Mouse (Mus musculus) forebrain, postnatal 0 days (tissue): ENCODE measurements around the gene Btd. TPM values are rescaled to one million over a fixed set of nuclear protein-coding genes. Genes with fewer than 3 reads are reported as not detected.

Source experiments
- ATAC-seq: fragments of 200-750 bp; cut with Nextera tagmentation; 2 replicates; pipeline ENCODE4 v1.8.0; 2017; ENCODE audit warnings: mild to moderate bottlenecking, moderate library complexity
- DNase-seq: peaks from one replicate; pipeline ENCODE4 v3.0.0-alpha.2; 2015
- H3K27ac ChIP-seq: fragments of 300-500 bp; sonication (generic); 2 replicates; pipeline ENCODE4 v1.5.1; 2014; ENCODE audit warnings: low read depth, mild to moderate bottlenecking, antibody characterized with exemption, low read length, moderate library complexity, mixed read lengths
- H3K27me3 ChIP-seq: fragments of 300-500 bp; sonication (generic); 2 replicates; pipeline ENCODE4 v1.6.1; 2014; ENCODE audit warnings: mild to moderate bottlenecking, low read length, mixed read lengths; ENCODE audit not compliant: insufficient read depth
- H3K36me3 ChIP-seq: fragments of 300-500 bp; sonication (generic); 2 replicates; pipeline ENCODE4 v1.6.1; 2014; ENCODE audit warnings: mild to moderate bottlenecking, moderate library complexity; ENCODE audit not compliant: insufficient read depth
- H3K4me1 ChIP-seq: fragments of 300-500 bp; sonication (generic); 2 replicates; pipeline ENCODE4 v1.6.1; 2014; ENCODE audit warnings: antibody characterized with exemption; ENCODE audit not compliant: insufficient read depth
- H3K4me2 ChIP-seq: fragments of 300-500 bp; sonication (generic); 2 replicates; pipeline ENCODE4 v1.6.1; 2014; ENCODE audit warnings: low read depth, mild to moderate bottlenecking, moderate library complexity
- H3K4me3 ChIP-seq: fragments of 300-500 bp; sonication (generic); 2 replicates; pipeline ENCODE4 v1.5.1; 2014; ENCODE audit warnings: low read depth, low read length, mixed read lengths
- H3K9ac ChIP-seq: fragments of 300-500 bp; sonication (generic); 2 replicates; pipeline ENCODE4 v1.6.1; 2014; ENCODE audit warnings: mild to moderate bottlenecking
- H3K9me3 ChIP-seq: fragments of 300-500 bp; sonication (generic); 2 replicates; pipeline ENCODE4 v1.6.1; 2016; ENCODE audit warnings: low read length
- CTCF ChIP-seq: sonication (generic); IDR thresholded peaks from 2 replicates; pipeline ENCODE4 v1.5.1; 2016; ENCODE audit warnings: antibody characterized with exemption, control low read depth, low read depth
- WGBS: fragments of 180-500 bp; shearing (Covaris S2); extraction: QIAGEN DNeasy Blood & Tissue Kit; methylation state at CpG from one replicate; pipeline ENCODE4 v1.1.7; 2014; 5-methylcytosine and 5-hydroxymethylcytosine counted together
- polyA plus RNA-seq: library from polyadenylated mRNA; unstranded; fragments of >200 nt; fragmentation: Nextera tagmentation; extraction: Ambion mirVana; gene quantifications from 2 replicates; pipeline ENCODE4 v1.2.1, GENCODE M21; 2015
- total RNA-seq: library from RNA; depleted of rRNA; stranded (reverse); fragments of >200 nt; gene quantifications from 2 replicates; pipeline ENCODE4 v1.2.3, GENCODE M21; 2014

Btd gene
- total and polyA plus RNA-seq, 2 experiments from 2014 or later: 16.4 to 22.7 TPM

GRCm38 (mm10) chr14:31655406-31655805 lies 14.6 kb downstream of the Btd start:
- 77% methylated on average over 14 of the region's 14 CpGs for WGBS
- H3K9me3 ChIP-seq: no peaks in the 10 kb centered on the region
- H3K36me3 ChIP-seq: no peaks in the 10 kb centered on the region
- no peak overlapping the region for H3K27ac ChIP-seq
- H3K4me1 ChIP-seq: peaks cover 3% of the 10 kb centered on the region; the same call in 1 of the 2 replicates
- DNase-seq: no peak
- no peak overlapping the region for H3K9ac ChIP-seq
- no peak overlapping the region for H3K4me3 ChIP-seq
- no peaks in the 10 kb centered on the region for H3K27me3 ChIP-seq
- TF ChIP-seq CTCF: no peak
- H3K4me2 ChIP-seq: no peak overlapping the region
- no peak for ATAC-seq

GRCm38 (mm10) chr14:31656386-31656785 lies 15.6 kb downstream of the Btd start:
- Histone ChIP-seq H3K9me3 (no peaks in the 10 kb centered on the region), H3K9ac (no peak overlapping the region), H3K27me3 (no peaks in the 10 kb centered on the region), H3K36me3 (no peaks in the 10 kb centered on the region), H3K4me2 (no peak overlapping the region), H3K4me3 (no peak overlapping the region), H3K27ac (no peak overlapping the region), H3K4me1 (peaks cover 3% of the 10 kb centered on the region)
- no peak for ATAC-seq
- DNase-seq: no peak
- 77% methylated on average over 7 of the region's 7 CpGs for WGBS
- TF ChIP-seq CTCF: no peak

DNA sequence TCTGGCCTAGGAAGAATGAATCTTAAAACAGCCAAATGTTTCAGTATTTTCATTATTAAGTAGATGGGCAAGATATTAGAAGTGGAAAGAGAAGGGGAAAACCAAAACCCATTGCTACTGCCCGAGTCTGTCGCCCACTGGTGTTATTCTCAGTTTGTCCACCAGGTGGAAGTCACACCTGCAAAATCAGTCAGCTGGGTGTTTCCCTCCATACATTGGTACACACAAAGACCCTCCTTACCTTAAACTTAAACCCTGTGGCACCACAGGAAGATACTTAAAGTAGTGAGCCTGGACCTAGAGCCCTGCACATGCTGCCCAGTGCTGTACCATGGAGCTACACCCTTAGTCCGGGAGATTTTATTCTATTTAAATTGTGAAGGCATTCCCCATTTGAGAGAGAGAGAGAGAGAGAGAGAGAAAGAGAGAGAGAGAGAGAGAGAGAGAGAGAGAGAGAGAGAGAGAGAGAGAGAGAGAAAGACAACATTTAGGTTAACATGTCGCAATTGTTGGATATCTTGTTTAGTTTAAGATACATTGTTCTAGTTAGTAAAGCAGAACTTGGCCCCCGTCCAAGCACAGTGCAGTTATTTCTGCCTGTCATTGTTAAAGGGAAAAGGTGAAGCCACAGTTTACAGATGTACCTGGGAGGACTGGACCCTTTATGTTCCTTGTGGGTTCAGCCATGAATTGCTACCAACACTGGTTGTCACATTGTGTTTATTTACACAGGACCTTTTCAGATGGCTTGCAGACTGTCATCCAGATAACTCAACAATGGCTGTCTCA lies 16.2 kb downstream of the Btd start:
- TF ChIP-seq CTCF: peak; percentile 93
- Histone ChIP-seq H3K9me3 (no peaks in the 10 kb centered on the region), H3K9ac (no peak overlapping the region), H3K4me1 (peaks cover 3% of the 10 kb centered on the region), H3K4me2 (no peak overlapping the region), H3K4me3 (no peak overlapping the region), H3K27ac (no peak overlapping the region), H3K36me3 (no peaks in the 10 kb centered on the region), H3K27me3 (no peaks in the 10 kb centered on the region)
- 0 out of 2 replicates have a peak, but pooled peaks have one; percentile 14 for ATAC-seq
- WGBS: 34% methylated on average over 5 of the region's 5 CpGs
- DNase-seq: peak; percentile 87

GRCm38 (mm10) chr14:31658126-31658680 lies 17.4 kb downstream of the Btd start:
- peaks cover 10% of the 10 kb centered on the region for H3K4me1 ChIP-seq
- no peaks in the 10 kb centered on the region for H3K36me3 ChIP-seq
- no peak overlapping the region for H3K9ac ChIP-seq
- WGBS: 76% methylated on average over 8 of the region's 8 CpGs
- ATAC-seq (no peak), DNase-seq (no peak)
- H3K27ac ChIP-seq: no peak overlapping the region
- H3K27me3 ChIP-seq: no peaks in the 10 kb centered on the region
- H3K4me2 ChIP-seq: no peak overlapping the region
- no peak for TF ChIP-seq CTCF
- no peaks in the 10 kb centered on the region for H3K9me3 ChIP-seq
- H3K4me3 ChIP-seq: no peak overlapping the region

DNA sequence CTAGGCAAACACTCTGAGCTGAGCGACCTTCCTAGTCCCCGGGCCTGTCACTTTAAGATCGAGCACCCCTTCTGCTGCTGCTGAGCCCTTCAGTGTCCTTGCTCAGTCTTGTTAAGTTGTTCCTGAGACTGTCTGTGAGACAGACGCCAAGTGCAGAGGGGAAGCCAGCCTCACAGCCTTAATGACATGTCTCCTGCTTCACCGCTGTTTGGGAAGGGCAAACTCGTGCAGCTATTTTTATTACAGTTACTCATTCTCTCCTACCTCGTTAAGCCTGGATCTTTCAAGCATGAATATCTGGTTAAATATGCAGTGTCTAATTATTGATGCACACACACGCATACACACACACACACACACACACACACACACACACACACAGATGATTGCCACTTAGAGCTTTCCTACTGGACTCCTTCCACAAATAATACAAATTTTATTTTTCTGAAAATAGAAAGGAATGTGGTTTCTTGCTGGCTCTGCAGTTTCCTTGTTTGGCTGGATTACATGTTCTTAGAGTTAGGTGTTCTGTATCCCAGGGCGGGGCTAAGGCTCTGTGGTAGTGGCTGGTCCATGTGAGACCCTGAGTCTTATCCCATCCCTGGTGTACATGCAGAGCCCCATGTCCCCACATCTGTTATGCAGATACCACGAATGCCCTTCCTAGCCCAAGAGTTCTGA lies 18.8 kb downstream of the Btd start:
- H3K9me3 ChIP-seq: no peaks in the 10 kb centered on the region
- no peak for TF ChIP-seq CTCF
- H3K9ac ChIP-seq: peak overlapping the region; percentile 35; the same call in 1 of the 2 replicates
- no peaks in the 10 kb centered on the region for H3K27me3 ChIP-seq
- peaks cover 10% of the 10 kb centered on the region for H3K4me1 ChIP-seq
- WGBS: 28% methylated on average over 10 of the region's 10 CpGs
- peak; percentile 52 for DNase-seq
- H3K4me2 ChIP-seq: no peak overlapping the region
- H3K36me3 ChIP-seq: no peaks in the 10 kb centered on the region
- peak overlapping the region; percentile 98 for H3K27ac ChIP-seq
- H3K4me3 ChIP-seq: no peak overlapping the region
- no peak for ATAC-seq

DNA sequence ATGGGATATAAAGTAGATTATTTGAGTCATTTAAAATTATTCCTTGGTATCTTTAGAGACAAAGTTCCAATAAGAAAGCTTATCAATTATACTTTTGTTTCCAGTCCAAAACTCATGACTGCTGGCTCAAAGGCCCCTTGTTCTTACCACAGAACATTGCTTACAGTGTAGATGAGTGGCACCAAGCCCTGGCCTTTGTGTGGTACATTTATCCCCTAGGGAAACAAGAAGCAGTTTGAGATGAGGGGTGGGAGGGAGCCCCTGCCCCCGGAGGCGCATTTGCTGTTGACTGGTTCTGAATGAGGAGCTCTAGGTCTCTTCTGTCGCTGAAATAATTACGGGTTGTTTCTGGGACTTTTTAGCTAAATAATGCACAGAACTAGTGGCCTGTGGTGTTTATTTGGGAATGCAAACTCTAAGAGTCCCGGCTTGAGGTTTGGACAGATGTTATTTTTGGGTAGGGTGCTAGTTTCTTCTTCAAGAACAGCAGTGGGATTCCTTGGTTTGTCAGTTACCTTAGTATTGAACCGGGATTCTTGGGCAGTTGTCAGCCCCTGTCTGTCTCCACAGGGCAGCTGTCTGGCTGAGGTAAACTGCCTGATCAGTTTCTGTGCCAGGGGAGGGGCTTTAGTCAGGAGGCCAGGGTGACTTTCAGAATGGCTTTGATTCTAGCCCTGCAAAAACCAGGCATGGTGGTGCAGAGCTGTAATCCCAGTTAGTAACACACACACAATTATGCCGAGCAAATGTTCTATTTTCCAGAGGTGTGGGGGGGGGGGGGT lies 19.7 kb downstream of the Btd start:
- Histone ChIP-seq H3K9me3 (no peaks in the 10 kb centered on the region), H3K4me3 (no peak overlapping the region), H3K4me2 (no peak overlapping the region), H3K9ac (no peak overlapping the region), H3K4me1 (peaks cover 10% of the 10 kb centered on the region), H3K27ac (peak overlapping the region; percentile 98), H3K36me3 (no peaks in the 10 kb centered on the region), H3K27me3 (no peaks in the 10 kb centered on the region)
- no peak for ATAC-seq
- WGBS: 16% methylated on average over 7 of the region's 7 CpGs
- no peak for TF ChIP-seq CTCF
- DNase-seq: peak; percentile 29
